Mouse (Mus musculus) limb, embryonic 12.5 days (tissue): Measurements from ENCODE around the gene Tnik. TPM values are rescaled to one million over a fixed set of nuclear protein-coding genes. Genes with fewer than 3 reads are reported as not detected.

ENCODE experiments used
- ATAC-seq: fragments of 200-750 bp; cut with Nextera tagmentation; 2 replicates; pipeline ENCODE4 v1.8.0; 2017; ENCODE audit warnings: low read depth, moderate TSS enrichment; ENCODE audit not compliant: insufficient number of reproducible peaks, insufficient read depth, low FRiP score, low TSS enrichment
- H3K27ac ChIP-seq: fragments of 300-500 bp; sonication (generic); 2 replicates; pipeline ENCODE4 v1.5.1; 2016; ENCODE audit warnings: mild to moderate bottlenecking, moderate library complexity
- H3K27me3 ChIP-seq: fragments of 300-500 bp; sonication (generic); 2 replicates; pipeline ENCODE4 v1.6.1; 2016; ENCODE audit warnings: mild to moderate bottlenecking, moderate library complexity
- H3K36me3 ChIP-seq: fragments of 300-500 bp; sonication (generic); 2 replicates; pipeline ENCODE4 v1.6.1; 2016; ENCODE audit warnings: mild to moderate bottlenecking, moderate library complexity
- H3K4me1 ChIP-seq: fragments of 300-500 bp; sonication (generic); replicated peaks from 2 replicates; pipeline ENCODE4 v1.6.1; 2016
- H3K4me2 ChIP-seq: fragments of 300-500 bp; sonication (generic); 2 replicates; pipeline ENCODE4 v1.6.1; 2016; ENCODE audit warnings: mild to moderate bottlenecking, moderate library complexity
- H3K4me3 ChIP-seq: fragments of 300-500 bp; sonication (generic); replicated peaks from 2 replicates; pipeline ENCODE4 v1.5.1; 2016; ENCODE audit warnings: mild to moderate bottlenecking
- H3K9ac ChIP-seq: fragments of 300-500 bp; sonication (generic); replicated peaks from 2 replicates; pipeline ENCODE4 v1.6.1; 2016; ENCODE audit warnings: mild to moderate bottlenecking, moderate library complexity
- H3K9me3 ChIP-seq: fragments of 300-500 bp; sonication (generic); 2 replicates; pipeline ENCODE4 v1.6.1; 2016; ENCODE audit warnings: mild to moderate bottlenecking, moderate library complexity
- WGBS: fragments of 180-500 bp; shearing (Covaris S2); methylation state at CpG from one replicate; pipeline ENCODE4 v1.1.7; 2016; 5-methylcytosine and 5-hydroxymethylcytosine counted together
- polyA plus RNA-seq: library from polyadenylated mRNA; unstranded; fragments of >200 nt; fragmentation: Nextera tagmentation; extraction: Ambion mirVana; gene quantifications from 2 replicates; pipeline ENCODE4 v1.2.1, GENCODE M21; 2016

Tnik gene
- polyA plus RNA-seq, 1 experiment from 2014 or later: 9.7 TPM

DNA sequence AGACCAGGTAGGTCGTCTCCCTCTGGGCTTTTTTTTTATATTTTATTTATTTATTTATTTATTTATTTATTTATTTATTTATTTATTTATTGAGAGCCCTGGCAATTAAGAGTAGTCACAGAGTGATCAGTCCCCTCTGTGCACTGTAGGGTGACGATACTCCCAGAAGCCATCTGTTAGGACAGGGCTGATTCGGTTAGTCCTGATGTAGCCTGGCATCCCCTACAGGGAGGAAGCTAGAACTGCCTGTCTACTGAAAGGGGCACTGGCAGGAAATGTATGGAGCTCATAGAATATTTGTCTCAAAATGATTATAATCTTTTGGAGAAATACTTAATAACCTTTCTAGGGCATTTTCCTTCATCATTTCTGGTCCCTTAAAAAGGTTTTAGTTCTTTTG, 147.3 kb downstream of the Tnik start:
- no peak overlapping the region for H3K4me3 ChIP-seq
- 0 out of 2 replicates have a peak, but pooled peaks have one; percentile 60 for ATAC-seq
- H3K4me1 ChIP-seq: no peaks in the 10 kb centered on the region
- H3K9ac ChIP-seq: no peak overlapping the region
- WGBS: 82% methylated on average over 3 of the region's 3 CpGs
- H3K36me3 ChIP-seq: no peaks in the 10 kb centered on the region
- H3K9me3 ChIP-seq: no peaks in the 10 kb centered on the region
- H3K27ac ChIP-seq: no peak overlapping the region
- H3K27me3 ChIP-seq: no peaks in the 10 kb centered on the region
- no peak overlapping the region for H3K4me2 ChIP-seq

DNA sequence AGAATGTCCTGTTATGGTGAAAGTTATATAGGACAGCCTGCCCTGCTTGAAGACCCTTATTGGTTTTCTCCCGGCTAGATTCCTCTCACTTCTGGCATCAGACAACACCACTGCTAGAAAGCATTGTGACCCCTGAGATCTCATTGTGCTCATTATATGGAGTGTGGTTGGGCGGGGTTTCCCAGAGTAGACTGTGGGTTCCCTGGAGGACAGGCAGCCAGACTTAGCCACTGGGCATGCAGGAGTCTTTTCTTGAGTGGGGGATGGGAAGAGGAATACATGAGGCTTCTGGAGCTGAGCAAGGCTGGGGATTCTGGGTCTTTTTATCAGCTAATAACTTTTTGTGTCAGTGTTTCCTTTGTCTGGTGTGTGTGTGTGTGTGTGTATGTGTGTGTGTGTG, 153.0 kb downstream of the Tnik start:
- Histone ChIP-seq H3K27ac (no peak overlapping the region), H3K9ac (no peak overlapping the region), H3K9me3 (no peaks in the 10 kb centered on the region), H3K4me2 (no peak overlapping the region), H3K36me3 (no peaks in the 10 kb centered on the region), H3K4me3 (no peak overlapping the region), H3K4me1 (peaks cover 12% of the 10 kb centered on the region), H3K27me3 (no peaks in the 10 kb centered on the region)
- WGBS: 45% methylated on average over 2 of the region's 2 CpGs
- ATAC-seq: no peak

DNA sequence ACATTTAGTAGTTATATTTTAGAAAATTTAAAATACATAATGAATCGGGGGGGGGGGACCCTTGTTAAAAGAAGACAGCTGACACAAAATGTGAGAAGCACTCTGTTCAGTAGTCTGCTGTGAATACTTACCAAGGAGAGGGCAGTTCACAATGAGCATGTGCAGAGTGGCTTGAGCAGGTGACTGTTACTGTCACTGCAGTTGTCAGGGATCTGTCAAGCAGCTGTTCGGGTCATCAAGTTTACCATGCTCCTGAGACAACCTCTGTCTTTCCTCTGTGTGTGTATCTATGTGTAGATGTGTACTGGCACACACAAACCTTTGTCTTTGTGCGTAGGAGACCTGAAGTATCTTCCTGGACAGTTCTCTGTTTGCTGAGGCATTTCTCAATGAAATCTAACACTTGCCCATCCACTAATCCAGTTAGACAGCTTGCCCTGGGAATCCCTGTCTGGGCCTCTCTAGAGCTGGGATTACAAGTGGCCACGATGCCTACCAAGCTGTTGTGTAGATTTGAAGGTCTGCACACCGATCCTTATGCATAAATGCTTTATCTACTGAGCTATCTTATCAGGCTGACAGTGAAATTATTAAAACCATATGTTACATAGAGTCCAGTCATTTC, 154.2 kb downstream of the Tnik start:
- Histone ChIP-seq H3K4me3 (no peak overlapping the region), H3K27me3 (no peaks in the 10 kb centered on the region), H3K27ac (no peak overlapping the region), H3K9me3 (no peaks in the 10 kb centered on the region), H3K4me2 (no peak overlapping the region), H3K36me3 (no peaks in the 10 kb centered on the region), H3K9ac (no peak overlapping the region), H3K4me1 (peaks cover 12% of the 10 kb centered on the region)
- 86% methylated on average over 5 of the region's 5 CpGs for WGBS
- ATAC-seq: no peak

DNA sequence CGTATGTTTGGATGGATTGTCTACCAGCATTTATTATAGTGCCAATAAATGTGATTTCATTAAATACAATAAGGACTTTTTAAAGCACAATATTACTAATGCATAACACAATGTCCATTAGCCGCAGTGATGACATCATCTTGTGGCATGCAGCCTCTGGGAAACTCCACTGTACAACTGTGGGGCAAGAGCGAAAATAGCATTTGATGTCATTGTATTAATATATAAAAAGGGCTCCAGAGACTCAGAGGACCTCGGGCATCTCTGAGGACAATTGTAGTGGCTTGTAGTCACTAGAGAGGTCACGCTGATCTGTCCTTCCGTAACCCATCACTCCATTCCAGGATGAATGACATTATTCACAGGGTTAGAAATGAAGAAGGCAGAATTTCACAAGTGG, 157.2 kb downstream of the Tnik start:
- Histone ChIP-seq H3K27me3 (no peaks in the 10 kb centered on the region), H3K4me1 (peaks cover 12% of the 10 kb centered on the region), H3K36me3 (no peaks in the 10 kb centered on the region), H3K27ac (no peak overlapping the region), H3K4me2 (no peak overlapping the region), H3K4me3 (no peak overlapping the region), H3K9me3 (no peaks in the 10 kb centered on the region), H3K9ac (no peak overlapping the region)
- 90% methylated on average over 6 of the region's 6 CpGs for WGBS
- ATAC-seq: no peak

DNA sequence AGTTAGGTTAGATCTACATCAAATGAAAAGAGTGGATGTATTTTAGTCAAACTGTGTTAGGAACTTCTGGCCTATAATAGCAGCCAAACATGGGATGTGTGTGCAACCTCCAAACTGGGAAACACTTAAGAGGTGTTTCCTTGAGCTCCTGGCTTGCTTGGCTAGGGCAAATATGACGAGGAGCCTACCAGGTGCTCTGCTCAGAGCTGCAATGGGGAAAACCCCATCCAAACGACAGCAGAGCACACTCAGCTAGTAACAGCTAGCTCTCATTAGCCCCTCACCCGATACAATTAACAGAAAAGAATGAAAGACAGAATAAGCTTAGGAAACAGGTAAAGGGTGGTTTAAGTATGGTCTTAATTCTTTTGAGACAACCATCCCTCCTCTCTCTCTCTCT, 157.7 kb downstream of the Tnik start:
- 48% methylated on average over 3 of the region's 3 CpGs for WGBS
- Histone ChIP-seq H3K9ac (no peak overlapping the region), H3K27me3 (no peaks in the 10 kb centered on the region), H3K4me1 (peaks cover 11% of the 10 kb centered on the region), H3K4me3 (no peak overlapping the region), H3K4me2 (no peak overlapping the region), H3K27ac (no peak overlapping the region), H3K36me3 (no peaks in the 10 kb centered on the region), H3K9me3 (no peaks in the 10 kb centered on the region)
- no peak for ATAC-seq

DNA sequence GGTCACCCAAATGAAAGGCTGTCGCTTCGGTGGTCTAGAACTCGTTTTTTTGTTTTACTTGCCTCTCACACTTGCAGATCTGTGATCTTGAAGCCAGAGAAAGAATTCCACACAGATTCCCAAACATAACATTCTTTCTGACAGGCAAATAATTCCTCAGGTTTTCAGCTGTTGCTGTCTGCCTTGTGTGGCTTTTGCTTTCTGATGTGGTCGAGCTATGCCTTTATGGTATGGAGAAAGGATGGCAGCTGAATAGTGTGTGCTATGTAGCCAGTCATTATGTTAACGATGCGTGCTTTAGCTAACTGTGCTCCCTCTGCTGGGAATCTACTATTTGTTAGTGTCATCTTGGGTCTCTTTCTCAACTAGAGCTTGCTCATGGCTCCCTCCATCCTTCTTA, 158.8 kb downstream of the Tnik start:
- no peaks in the 10 kb centered on the region for H3K27me3 ChIP-seq
- no peak for ATAC-seq

DNA sequence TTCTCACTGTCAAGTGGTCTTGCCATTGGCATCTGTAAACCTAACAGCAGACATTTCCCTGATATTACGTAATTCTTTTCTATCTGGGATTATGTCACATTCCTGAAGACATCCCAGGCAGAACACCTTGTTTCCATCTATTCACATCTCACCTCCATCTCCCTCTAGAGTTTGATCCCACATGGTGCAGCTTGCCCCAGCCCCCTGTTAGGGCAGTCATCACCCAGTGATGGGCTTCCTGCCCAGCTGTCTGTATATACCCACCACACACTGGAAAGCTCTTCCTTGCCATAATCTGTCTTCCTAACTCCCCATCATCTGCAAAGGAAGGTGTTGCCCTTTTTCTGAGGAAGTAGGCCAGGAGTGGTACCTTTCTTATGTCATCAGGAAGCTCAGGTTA, 159.2 kb downstream of the Tnik start:
- no peak for ATAC-seq
- Histone ChIP-seq H3K4me1 (no peaks in the 10 kb centered on the region), H3K4me2 (no peak overlapping the region), H3K9me3 (no peaks in the 10 kb centered on the region), H3K27ac (no peak overlapping the region), H3K27me3 (no peaks in the 10 kb centered on the region), H3K4me3 (no peak overlapping the region), H3K36me3 (no peaks in the 10 kb centered on the region), H3K9ac (no peak overlapping the region)
- WGBS: 76% methylated on average over 1 of the region's 1 CpGs

More for the DNA sequence above, 158.8 kb downstream of the Tnik start:
- Histone ChIP-seq H3K4me3 (no peak overlapping the region), H3K27ac (no peak overlapping the region), H3K4me1 (no peaks in the 10 kb centered on the region), H3K4me2 (no peak overlapping the region), H3K9me3 (no peaks in the 10 kb centered on the region), H3K9ac (no peak overlapping the region), H3K36me3 (no peaks in the 10 kb centered on the region)
- WGBS: 73% methylated on average over 6 of the region's 6 CpGs

DNA sequence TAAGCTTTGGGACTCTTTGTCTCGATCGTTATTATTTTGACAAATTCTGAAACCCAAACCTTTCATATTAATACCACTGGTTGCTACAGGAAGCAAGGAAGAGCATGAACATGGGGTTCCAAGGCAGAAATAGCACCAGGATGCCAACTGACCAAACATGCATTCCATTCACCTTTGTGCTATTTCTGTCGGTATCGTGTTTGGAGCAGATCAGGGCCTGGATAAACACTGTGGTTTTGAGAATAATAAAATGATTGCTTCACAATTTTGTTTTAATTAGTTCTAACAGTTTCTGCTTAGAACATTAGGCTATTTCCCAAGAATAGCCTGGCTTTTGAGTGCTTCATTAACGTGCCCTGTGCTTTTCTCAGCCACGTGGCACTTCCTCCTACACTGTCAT, 162.9 kb downstream of the Tnik start:
- H3K4me3 ChIP-seq: no peak overlapping the region
- 83% methylated on average over 6 of the region's 6 CpGs for WGBS
- H3K9me3 ChIP-seq: no peaks in the 10 kb centered on the region
- no peak for ATAC-seq
- no peak overlapping the region for H3K9ac ChIP-seq
- no peaks in the 10 kb centered on the region for H3K36me3 ChIP-seq
- H3K4me2 ChIP-seq: no peak overlapping the region
- H3K27me3 ChIP-seq: no peaks in the 10 kb centered on the region
- no peaks in the 10 kb centered on the region for H3K4me1 ChIP-seq
- H3K27ac ChIP-seq: no peak overlapping the region

DNA sequence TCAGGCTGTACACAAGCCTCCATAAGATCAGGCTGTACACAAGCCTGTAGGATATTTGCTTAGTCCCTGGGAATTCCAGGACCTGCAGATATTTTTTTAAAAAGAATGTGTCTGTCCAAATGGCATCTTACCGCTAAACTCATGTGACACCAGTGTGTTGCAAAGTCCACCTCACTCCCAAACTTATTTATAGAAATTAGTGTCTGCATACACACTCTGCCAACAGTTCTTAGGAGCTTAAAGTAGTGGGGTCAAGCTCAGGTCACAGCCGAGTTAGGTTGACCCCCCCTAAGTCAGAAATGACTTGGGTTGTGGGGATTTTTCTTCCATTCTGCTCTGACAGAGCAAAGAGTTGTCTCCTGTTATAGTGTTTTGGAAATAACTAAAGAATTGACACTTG, 168.4 kb downstream of the Tnik start:
- no peak overlapping the region for H3K9ac ChIP-seq
- no peaks in the 10 kb centered on the region for H3K27me3 ChIP-seq
- no peaks in the 10 kb centered on the region for H3K4me1 ChIP-seq
- H3K4me3 ChIP-seq: no peak overlapping the region
- WGBS: 80% methylated on average over 2 of the region's 2 CpGs
- ATAC-seq: no peak
- no peak overlapping the region for H3K27ac ChIP-seq
- no peak overlapping the region for H3K4me2 ChIP-seq
- H3K9me3 ChIP-seq: no peaks in the 10 kb centered on the region
- no peaks in the 10 kb centered on the region for H3K36me3 ChIP-seq

DNA sequence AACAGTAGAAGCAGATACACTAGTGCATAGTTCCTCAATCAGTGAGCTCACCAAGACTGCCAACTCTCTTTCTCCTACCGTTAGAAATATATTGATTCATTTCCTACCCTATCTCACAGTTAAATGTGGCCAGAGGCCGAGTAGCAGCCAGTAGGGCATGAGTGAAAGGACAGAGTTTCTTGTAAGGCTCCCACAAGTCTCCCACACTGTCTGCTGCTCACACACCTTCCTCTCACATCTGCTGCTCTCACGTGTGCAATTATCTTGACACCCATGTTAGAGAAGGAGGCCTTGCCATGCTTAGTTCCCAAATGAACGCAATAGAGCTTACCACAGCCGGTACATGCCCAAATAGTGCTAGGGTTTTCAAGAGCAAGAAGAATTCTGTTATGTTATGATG, 169.3 kb downstream of the Tnik start:
- Histone ChIP-seq H3K4me2 (no peak overlapping the region), H3K4me1 (no peaks in the 10 kb centered on the region), H3K9ac (no peak overlapping the region), H3K27me3 (no peaks in the 10 kb centered on the region), H3K9me3 (no peaks in the 10 kb centered on the region), H3K4me3 (no peak overlapping the region), H3K27ac (no peak overlapping the region), H3K36me3 (no peaks in the 10 kb centered on the region)
- WGBS: 83% methylated on average over 5 of the region's 5 CpGs
- ATAC-seq: no peak

DNA sequence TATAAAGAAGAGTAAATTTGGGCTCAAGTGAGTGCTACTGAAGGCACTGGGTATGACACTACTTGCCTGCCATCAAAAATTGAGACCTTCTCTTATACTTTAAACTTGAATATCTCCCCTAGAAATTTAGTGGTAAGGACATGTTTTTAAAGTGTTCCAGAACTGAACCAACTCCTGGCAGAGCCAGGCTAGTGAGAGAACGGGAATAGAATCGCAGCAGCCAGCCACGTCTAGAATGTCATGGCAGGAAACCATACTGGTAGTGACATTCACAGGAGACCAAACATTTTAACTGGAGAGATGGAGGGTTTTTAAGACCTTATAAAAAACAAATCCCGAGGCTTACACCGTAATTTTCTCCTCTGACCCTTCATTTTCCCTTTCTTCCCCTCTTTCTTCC, 172.5 kb downstream of the Tnik start:
- no peak overlapping the region for H3K27ac ChIP-seq
- H3K9me3 ChIP-seq: no peaks in the 10 kb centered on the region
- WGBS: 59% methylated on average over 5 of the region's 5 CpGs
- no peaks in the 10 kb centered on the region for H3K27me3 ChIP-seq
- H3K4me3 ChIP-seq: no peak overlapping the region
- no peak overlapping the region for H3K9ac ChIP-seq
- no peak overlapping the region for H3K4me2 ChIP-seq
- no peak for ATAC-seq
- H3K4me1 ChIP-seq: peaks cover 9% of the 10 kb centered on the region
- no peaks in the 10 kb centered on the region for H3K36me3 ChIP-seq

DNA sequence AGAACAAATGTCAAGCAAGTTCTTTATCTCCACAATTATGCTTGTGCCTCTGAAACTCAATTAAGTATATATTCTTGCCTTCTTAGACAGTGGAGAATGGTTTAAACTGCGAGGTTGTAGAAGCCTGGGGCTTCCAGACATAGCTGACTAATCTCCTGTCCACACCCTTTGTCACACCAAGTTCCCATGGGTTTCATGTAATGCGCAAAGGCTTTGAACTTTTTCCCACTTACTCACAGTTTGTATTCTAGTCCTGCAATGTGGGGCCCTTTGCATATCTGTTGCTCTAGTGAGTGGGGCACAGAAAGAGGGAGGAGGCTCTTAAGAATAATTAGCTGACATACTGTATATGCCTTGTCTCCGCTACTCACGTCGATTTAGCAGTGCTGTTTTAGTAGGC, 174.4 kb downstream of the Tnik start:
- 85% methylated on average over 5 of the region's 5 CpGs for WGBS
- no peaks in the 10 kb centered on the region for H3K27me3 ChIP-seq
- no peak overlapping the region for H3K4me3 ChIP-seq
- H3K9ac ChIP-seq: no peak overlapping the region
- H3K4me1 ChIP-seq: peaks cover 9% of the 10 kb centered on the region
- H3K9me3 ChIP-seq: no peaks in the 10 kb centered on the region
- no peak overlapping the region for H3K4me2 ChIP-seq
- H3K27ac ChIP-seq: no peak overlapping the region
- no peaks in the 10 kb centered on the region for H3K36me3 ChIP-seq
- ATAC-seq: no peak
